Mouse (Mus musculus) CH12F3 (cell line): ENCODE measurements around the gene Slc36a1.

Source experiments
- in situ Hi-C: fragments of 300-500 bp; cut with MboI; formaldehyde crosslinking; loops from 2 replicates; pipeline ENCODE4 v1.14.3; 2020; ENCODE audit warnings: low sequenced_read_pairs

Slc36a1 gene

GRCm38 (mm10) chr11:55208001-55208690, 4.0 kb downstream of the Slc36a1 start:
- in situ Hi-C loops = no loop called here

DNA sequence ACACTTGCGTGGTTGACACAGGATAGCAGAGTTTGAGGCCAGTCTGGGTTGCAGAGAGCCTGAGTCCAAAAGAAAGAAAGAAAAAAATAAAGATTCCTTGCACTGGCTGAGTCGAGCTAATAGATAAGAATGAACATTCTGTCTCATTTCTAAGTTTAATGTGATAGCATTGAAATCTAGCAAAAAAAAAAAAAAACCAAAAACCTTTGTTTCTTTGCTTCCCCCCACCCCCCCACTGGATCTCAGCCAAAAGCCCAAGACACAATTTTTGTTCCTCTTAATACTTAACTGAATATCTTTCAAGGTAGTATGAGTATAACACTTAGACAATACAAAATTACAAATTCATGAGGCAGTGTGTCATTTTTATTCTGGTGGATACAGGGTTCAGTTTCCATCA, 4.9 kb downstream of the Slc36a1 start:
- in situ Hi-C loops = no loop called here

DNA sequence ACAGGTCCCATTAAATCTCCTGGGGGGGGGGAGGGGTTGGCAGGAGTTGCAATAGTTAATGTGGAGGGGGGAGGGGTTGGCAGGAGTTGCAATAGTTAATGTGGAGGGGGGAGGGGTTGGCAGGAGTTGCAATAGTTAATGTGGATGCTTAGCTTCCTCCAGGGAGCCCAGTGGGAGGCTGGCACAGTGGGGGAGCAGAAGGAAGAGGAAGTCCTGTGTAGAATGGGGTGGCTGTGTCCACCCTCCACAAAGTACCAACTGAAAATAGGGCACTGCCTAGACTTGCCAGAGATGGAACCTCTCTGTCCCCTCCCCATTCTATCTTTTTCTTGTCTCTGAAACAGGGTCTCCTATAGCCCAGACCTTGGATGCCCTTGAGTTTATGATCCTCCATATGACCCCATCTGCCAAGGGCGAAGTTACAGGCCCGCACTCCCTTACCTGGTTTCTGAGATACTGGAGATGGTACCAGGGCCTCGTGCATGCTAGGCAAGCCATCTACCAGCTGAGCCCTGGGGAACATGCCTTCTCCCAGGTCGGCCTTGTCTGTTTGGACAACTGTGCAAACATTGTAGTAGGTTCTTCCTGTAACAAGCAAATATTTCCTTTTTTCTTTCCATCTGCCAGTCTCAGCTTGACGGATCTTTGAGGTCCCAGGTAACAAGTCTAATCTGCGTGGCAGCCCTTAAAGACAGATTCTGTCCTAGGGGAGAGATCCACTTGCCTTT, 5.6 kb downstream of the Slc36a1 start:
- in situ Hi-C loops = no loop called here

DNA sequence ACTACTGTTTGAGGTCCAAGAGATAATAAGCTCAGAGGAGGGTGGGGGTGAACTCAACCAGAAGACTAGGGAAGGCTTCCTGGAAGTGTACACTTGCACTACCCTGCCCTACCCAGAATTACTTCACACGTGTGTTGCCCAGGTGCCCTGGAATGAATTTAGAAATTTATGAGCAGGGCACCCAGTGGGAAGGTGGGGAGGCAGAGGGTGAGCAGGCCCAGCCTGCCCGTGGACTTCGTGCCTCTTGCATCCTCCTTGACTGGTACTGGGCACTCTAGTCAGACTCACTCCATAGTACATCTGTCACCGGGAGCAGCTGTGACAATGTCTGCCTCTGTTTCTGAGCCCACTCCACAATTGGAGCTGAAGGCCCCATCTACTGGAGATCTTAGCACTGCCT, 9.4 kb downstream of the Slc36a1 start:
- in situ Hi-C loops = no loop called here

- in situ Hi-C loops = no loop called here
These were observed 10.0 kb downstream of the Slc36a1 start for GRCm38 (mm10) chr11:55214161-55214560.

DNA sequence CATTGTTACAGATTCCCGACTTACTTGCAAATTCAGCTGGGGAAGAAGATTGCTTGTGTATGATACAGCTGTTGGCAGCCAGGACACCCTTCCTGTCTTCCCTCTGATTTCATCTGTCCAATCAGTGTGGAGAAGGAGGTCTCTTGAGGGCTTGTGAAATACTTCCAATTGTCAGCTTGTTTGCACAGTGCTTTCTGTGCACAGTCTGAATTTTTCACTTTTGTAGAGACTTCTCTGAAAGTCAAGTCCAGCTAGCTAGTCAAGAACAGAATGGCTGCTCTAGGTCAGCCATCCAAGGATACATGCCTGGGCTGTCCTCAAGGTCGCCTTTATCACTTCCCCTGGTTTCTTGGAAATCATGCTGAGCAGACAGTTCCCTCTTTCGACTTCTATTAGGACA, 10.8 kb downstream of the Slc36a1 start:
- in situ Hi-C loops = no loop called here

- in situ Hi-C loops = no loop called here
These were observed 11.9 kb downstream of the Slc36a1 start for GRCm38 (mm10) chr11:55216061-55216460.

- in situ Hi-C loops = no loop called here
These were observed 12.7 kb downstream of the Slc36a1 start for GRCm38 (mm10) chr11:55216830-55217229.

DNA sequence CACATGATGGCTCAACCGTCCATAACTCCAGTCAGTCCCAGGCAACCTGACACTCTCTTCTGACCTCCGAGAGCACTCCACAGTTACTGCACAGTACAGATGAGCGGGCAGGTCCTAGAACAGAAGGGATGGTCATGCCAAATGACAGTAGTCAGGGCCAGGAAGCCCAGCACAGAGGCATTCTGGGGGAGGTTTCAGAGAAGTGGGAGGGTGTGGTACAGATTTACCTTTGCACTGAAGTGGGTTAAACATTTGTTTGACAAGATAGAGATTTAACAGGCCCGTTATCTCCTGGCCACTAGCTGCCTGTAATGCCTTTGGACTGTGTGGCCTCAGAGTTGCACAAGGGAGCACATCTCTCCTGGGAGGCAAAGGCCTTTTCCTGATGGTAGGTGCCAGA, 13.3 kb downstream of the Slc36a1 start:
- in situ Hi-C loops = no loop called here

GRCm38 (mm10) chr11:55217880-55218279, 13.7 kb downstream of the Slc36a1 start:
- in situ Hi-C loops = no loop called here

GRCm38 (mm10) chr11:55218473-55218872, 14.3 kb downstream of the Slc36a1 start:
- in situ Hi-C loops = no loop called here

- in situ Hi-C loops = no loop called here
These were observed 17.2 kb downstream of the Slc36a1 start for GRCm38 (mm10) chr11:55221306-55221705.

- in situ Hi-C loops = no loop called here
These were observed 26.9 kb downstream of the Slc36a1 start for GRCm38 (mm10) chr11:55231034-55231433.

- in situ Hi-C loops = no loop called here
These were observed 30.1 kb downstream of the Slc36a1 start for GRCm38 (mm10) chr11:55234288-55234687.

DNA sequence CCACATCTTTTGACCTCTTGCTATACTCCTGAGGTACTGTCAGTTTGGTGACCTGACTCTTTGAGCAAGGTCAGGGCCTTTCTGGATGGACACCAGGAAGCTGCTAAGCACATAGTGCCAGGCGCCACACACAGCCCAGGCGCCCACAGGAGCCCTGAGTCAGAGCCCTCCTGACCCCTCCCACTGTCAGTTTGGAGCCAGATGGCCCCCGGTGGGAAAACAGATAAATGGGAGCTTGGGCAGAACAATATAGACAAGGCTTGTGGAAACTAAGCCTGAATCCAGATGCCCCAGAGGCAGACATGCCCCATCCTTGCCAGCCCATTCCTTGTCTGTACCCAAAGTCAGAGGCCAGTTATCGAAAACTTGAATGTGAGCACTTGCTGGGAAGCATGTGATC, 30.6 kb downstream of the Slc36a1 start:
- in situ Hi-C loops = no loop called here

DNA sequence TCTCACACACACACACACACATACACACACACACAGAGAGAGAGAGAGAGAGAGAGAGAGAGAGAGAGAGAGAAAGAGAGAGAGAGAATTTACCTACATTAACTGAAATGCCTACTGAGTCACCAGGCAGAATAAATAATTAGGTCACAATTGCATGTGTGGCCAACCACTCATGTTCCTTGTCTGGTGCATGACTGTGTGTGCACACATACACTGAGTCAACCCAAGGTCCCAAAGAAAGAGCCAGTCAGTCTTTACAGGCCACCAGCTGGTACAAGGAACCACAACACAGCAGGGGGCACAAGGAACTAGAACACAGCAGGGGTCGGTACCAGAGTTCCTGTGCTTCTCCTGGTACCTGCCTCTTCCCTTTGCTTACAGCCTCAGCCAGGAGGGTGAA, 32.7 kb downstream of the Slc36a1 start:
- in situ Hi-C loops = no loop called here

GRCm38 (mm10) chr11:55239496-55239895, 35.3 kb downstream of the Slc36a1 start:
- in situ Hi-C loops = no loop called here

GRCm38 (mm10) chr11:55240556-55240955, 36.4 kb downstream of the Slc36a1 start:
- in situ Hi-C loops = no loop called here

GRCm38 (mm10) chr11:55250527-55250926, 46.4 kb downstream of the Slc36a1 start:
- in situ Hi-C loops = no loop called here

GRCm38 (mm10) chr11:55253391-55253790, 49.2 kb downstream of the Slc36a1 start:
- in situ Hi-C loops = no loop called here

DNA sequence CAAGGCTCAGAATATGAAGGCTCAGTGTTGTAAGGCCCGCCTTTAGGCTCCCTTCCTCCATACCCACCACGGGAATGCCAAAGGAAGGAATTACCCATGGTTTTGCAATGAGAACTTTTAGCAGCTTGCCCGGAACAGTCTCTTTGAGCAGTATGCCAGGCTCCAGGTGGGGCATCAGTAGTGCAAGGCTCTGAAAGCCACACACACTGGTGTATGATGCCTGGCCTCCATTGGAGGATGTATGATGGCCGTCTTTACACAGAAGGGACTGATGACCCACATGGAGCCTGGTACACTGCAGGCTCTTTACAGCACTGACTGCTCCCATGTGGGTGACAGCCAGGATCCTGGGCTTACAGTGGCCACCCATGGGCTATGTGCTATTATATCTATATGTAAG, 57.0 kb downstream of the Slc36a1 start:
- in situ Hi-C loops = no loop called here

DNA sequence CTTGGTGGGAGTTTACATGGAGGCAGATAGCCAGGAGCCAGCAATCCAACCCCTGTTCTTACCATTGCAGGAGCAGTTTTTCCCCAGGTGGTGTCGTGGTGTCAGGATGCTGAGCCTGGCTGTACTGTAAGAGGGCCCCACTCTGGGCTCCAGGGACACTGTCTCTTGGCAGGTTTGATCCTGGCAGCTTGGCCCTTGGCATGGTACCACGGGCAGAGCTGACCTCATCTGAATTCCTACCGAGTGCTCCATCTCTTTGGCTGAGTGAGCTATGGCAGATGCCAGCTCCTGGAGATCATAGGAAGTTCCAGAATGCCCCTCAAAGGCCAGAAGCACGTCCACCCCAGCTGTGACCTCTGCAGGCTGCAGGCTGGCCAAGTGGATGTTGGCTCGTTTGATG, 57.9 kb downstream of the Slc36a1 start:
- in situ Hi-C loops = no loop called here

DNA sequence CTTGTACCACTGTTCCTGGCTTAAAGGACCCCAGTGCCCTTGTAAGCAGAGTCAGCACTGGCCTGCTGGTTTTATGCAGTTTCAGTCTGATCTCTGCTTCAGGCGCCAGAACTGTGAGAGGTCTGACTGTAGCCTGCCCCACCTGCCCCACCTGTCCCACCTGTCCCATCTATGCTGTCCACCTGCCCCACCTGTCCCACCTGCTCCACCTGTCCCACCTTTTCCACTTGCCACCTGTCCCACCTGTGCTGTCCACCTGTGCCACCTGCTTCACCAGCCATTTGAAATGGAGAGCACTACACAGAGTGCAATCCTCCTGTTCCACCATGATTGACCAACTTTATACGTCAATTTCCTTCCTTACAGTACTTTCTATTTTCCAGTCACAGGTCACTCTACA, 60.2 kb downstream of the Slc36a1 start:
- in situ Hi-C loops = no loop called here
